Comparison of ENCODE assay signal across 12 mouse cellular contexts in genomic region chr10:10944003-10944402, GRCm38 (mm10).
"Had no signal": no experiment of that assay in that cellular context is flagged by ENCODE, and none has a peak within 500 bp of the region (broad histone marks: within the 10 kb centered on the region; RNA-seq: fewer than 3 reads in every experiment).

No protein-coding gene starts in this region.

- DNase-seq: left cerebral cortex, postnatal 4 days; liver; liver, embryonic 13.5 days; liver, postnatal 0 days; lung, adult 18-20 months; lung, adult 2 months; lung, embryonic 14.5 days; lung, postnatal 10 days; lung, postnatal 14 days; lung, postnatal 36 days; lung, postnatal 4 days; midbrain, embryonic 14.5 days had no signal
